Mouse (Mus musculus): ENCODE measurements around the gene Cntnap4.

Gene Cntnap4

GRCm38 (mm10) chr8:112569471-112570141, at the start of gene Cntnap4:
TSS of gene Cntnap4 (plus strand) at chr8:112570043.
- DNase-seq (ENCODE audit: low read depth, low spot score), result peak; percentile 23

DNA sequence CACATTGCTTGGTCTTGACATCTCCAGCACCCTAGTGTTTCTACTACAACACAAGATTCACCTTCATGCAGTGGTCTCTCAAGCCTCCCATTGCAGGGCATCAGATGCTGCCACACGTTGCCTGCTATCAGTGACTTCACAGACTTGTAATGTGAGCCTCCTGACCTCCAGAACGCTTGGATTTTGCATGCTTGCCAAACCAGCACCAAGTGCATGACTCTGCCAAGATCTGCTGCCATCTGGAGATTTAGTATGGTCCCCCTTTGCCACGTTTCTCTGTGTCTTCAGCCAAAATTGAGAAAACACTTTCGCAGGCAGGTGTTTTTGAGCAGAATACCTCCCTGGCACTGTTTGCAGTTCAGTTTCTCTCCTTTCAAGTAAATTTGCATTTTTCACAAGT, 12.5 kb upstream of the Cntnap4 start:
- DNase-seq (ENCODE audit: low read depth, low spot score), result no peak

GRCm38 (mm10) chr8:112570541-112570940, 698 bp downstream of the Cntnap4 start:
- no peak for DNase-seq (ENCODE audit: low read depth, low spot score)

- peak; percentile 57 for DNase-seq (ENCODE audit: low read depth, low spot score)
Measured at GRCm38 (mm10) chr8:112571337-112571904, 1.6 kb downstream of the Cntnap4 start.

DNA sequence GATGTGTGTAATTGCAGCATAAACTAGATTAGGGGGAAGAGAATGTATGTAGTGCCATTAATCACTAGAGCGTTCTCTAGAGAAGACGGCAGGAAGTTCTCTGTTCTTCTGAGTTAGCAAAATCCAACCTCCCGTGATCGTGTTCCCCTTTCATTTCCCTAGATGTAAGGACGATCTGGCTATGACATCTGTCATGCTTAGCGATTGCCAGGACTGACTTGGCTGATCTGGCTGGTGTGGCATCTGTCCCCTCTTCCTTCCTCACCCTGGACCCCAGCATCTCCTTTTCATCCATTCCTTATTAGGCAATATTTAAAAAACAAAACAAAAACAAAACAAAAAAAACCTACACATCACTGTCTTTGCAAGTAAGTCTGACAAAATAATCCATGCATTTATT, 11.6 kb downstream of the Cntnap4 start:
- no peak for DNase-seq (ENCODE audit: low read depth, low spot score)

DNA sequence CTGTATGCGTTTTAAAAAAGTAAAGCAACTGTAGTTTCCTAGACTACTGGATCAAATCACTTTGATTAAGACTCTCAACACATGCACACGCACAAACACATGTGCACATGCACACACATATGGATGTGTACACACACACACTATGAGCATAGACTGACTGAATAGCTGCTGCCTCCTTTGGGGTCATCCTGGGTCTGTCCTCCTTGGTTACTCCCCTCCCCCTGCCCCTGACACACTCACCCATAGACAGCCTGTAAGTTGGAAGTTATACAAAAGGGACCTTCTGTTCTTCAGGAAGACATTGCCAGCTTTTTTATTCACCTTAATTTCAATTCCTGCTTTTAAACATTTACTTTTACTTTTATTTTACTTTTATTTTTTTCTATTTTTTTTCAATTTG, 13.6 kb downstream of the Cntnap4 start:
- no peak for DNase-seq (ENCODE audit: low read depth, low spot score)

DNA sequence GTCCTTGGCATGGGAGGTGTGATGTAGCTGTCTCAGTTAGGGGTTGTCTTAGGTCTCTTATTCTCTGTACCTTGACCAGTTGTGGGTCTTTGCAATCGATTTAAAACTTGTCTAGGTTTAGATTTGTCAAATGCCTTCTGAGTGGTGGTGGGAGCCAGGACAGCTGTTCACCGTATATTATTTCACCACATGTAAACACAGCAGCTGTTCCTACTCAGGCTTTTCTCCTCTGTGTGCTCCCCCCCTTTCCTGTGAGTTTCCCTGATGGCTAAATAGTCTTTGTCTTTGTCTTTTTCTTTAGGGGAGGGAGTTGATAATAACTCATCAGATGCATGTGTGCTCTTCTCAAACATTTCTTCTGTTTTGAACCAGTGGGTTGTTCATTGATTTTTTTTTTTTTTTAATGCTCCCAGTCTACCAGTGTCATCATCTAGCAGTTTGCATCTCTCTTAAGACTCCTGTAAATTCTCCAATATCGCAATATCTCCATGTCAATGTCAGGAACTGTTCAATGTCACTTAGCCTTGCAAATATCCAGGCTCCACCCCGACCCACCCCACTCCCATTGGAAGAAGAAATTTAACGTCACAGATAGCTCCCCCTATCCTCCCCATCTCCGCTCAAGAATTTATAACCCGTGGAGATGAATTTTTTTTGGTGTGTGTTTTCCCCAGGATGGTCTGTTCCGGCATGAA, 18.7 kb downstream of the Cntnap4 start:
- peak; percentile 30 for DNase-seq (ENCODE audit: low read depth, low spot score)

DNA sequence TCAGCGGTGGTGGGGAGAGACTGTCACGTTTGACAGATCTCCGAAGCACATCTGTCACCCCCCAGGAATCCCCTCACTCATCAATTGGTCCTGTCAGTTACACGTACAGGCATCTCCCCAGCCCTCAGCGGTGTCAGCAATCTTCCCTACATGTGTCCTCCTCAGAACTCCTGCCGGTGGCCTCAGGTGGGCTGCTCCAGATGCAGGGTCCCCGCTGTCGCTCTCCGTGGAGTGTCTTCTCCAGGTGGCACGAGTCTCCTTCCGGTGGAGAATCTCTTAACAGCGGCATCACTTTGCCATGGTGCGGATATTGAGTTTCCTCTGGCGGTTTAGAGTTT, 19.2 kb downstream of the Cntnap4 start:
- DNase-seq (ENCODE audit: low read depth, low spot score), result no peak

GRCm38 (mm10) chr8:112596023-112596776, 26.4 kb downstream of the Cntnap4 start:
- no peak for DNase-seq (ENCODE audit: low read depth, low spot score)

- no peak for DNase-seq (ENCODE audit: low read depth, low spot score)
Measured at GRCm38 (mm10) chr8:112599975-112600374, 30.1 kb downstream of the Cntnap4 start.

GRCm38 (mm10) chr8:112601150-112601549, 31.3 kb downstream of the Cntnap4 start:
- DNase-seq (ENCODE audit: low read depth, low spot score), result no peak

DNA sequence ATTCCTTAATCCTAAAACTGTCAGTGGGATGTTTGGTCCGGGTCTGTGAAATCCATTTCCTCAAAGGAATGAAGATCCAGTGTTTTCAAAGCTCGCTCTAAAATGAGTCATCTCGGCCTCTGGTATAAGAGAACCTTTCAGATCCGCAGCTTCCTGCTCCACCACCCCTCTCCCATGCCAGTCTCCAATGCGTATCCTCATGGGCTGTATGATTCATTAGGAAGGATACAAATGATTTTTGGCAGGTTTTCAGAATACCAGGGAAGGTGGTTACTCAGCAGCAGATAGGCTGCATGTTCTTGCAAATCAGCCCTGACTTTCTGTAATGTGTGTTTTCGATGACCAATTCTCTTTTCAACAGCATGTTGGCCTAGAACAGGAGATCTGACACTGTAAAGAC, 40.3 kb downstream of the Cntnap4 start:
- DNase-seq (ENCODE audit: low read depth, low spot score), result no peak

DNA sequence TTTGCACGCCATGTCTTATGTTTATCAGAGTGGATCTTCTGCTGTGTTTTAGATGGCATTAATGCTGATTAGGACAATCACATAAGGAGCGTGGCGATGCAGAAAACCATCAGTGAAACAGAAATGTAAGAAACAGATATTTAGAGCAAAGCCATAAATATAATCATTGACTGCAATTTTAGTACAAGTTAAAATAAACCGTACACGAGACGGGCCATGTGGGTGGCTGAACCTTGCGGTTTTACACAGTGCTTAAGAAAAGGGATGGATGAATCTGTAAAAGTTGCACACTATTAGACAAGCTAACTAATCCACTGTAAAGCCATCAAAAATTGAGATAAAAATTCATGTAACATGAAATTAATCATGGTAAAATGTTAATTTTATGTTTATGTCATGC, 58.9 kb downstream of the Cntnap4 start:
- no peak for DNase-seq (ENCODE audit: low read depth, low spot score)

- no peak for DNase-seq (ENCODE audit: low read depth, low spot score)
Measured at GRCm38 (mm10) chr8:112652657-112653056, 82.8 kb downstream of the Cntnap4 start.

GRCm38 (mm10) chr8:112653276-112653675, 83.4 kb downstream of the Cntnap4 start:
- DNase-seq (ENCODE audit: low read depth, low spot score), result no peak

GRCm38 (mm10) chr8:112653994-112654393, 84.2 kb downstream of the Cntnap4 start:
- DNase-seq (ENCODE audit: low read depth, low spot score), result no peak

DNA sequence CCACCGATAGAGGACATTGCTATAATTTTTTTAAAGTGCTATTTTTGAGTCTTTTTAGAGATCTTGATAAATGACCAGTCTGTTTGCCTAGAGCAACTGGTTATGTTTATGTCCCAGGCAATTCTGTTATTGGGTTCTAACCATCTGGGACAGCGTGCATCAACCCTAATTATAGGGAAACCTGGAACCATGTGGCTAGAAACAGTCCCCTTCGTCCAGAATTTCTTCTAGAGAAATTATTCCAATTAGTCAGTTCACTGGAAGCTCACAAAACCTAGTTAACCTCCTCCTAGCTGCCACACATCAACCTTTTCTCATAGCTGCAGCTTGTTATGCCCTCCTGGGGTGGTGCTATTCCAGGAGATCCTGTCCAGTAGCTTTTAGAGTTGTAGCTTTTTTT, 94.2 kb downstream of the Cntnap4 start:
- DNase-seq (ENCODE audit: low read depth, low spot score), result no peak

- DNase-seq (ENCODE audit: low read depth, low spot score), result no peak
Measured at GRCm38 (mm10) chr8:112674671-112675070, 104.8 kb downstream of the Cntnap4 start.

- DNase-seq (ENCODE audit: low read depth, low spot score), result no peak
Measured at GRCm38 (mm10) chr8:112681757-112682156, 111.9 kb downstream of the Cntnap4 start.

DNA sequence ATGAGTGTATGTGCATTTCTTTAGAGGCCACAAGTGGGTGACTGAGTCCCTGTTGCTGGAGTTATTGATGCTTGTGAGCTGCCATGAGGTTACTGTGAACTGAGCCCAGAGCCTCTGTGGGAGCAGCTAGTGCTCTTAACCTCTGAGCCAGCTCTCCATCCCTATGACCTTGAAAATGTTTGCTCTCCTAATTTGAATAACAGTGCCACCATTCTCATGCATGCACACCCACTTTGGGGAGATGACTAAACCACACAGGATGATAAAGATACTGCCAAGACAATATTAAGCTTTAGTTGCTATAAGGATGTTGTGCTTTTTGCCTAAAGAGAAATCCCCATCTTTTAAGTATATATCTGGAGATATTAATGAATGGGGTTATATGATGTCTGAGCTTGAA, 125.9 kb downstream of the Cntnap4 start:
- no peak for DNase-seq (ENCODE audit: low read depth, low spot score)

GRCm38 (mm10) chr8:112698141-112698540, 128.3 kb downstream of the Cntnap4 start:
- DNase-seq (ENCODE audit: low read depth, low spot score), result no peak

GRCm38 (mm10) chr8:112716982-112717381, 147.1 kb downstream of the Cntnap4 start:
- no peak for DNase-seq (ENCODE audit: low read depth, low spot score)
